Mouse (Mus musculus) granulocyte monocyte progenitor cell, adult 5-6 weeks (primary cell): ENCODE data around the gene Bsg. TPM values are rescaled to one million over a fixed set of nuclear protein-coding genes. Genes with fewer than 3 reads are reported as not detected.

Experiments
- ATAC-seq: replicated peaks from 2 replicates; pipeline ENCODE4 v1.8.0; 2016; ENCODE audit warnings: mild to moderate bottlenecking, moderate TSS enrichment, inconsistent platforms; ENCODE audit not compliant: poor library complexity, severe bottlenecking
- total RNA-seq, 2 experiments: library from RNA; stranded (forward) in 1 of 2; stranded (reverse) in 1 of 2; fragments of 200-712, 200-1000 nt in 1 of 2; fragments of >200 nt in 1 of 2; fragmentation: Nextera tagmentation in 1 of 2; gene quantifications; 2 replicates each; pipeline ENCODE4 v1.2.3; 2014 to 2017

The Bsg gene
- total RNA-seq, 2 experiments from 2014 or later = 253 to 345 TPM

GRCm38 (mm10) chr10:79681591-79682245 lies 22.6 kb upstream of the Bsg start, which contains the start of gene Cdc34:
Gene Cdc34 (plus strand): TSS chr10:79682195.
- ATAC-seq = peak; percentile 80

GRCm38 (mm10) chr10:79682551-79682915 lies 21.8 kb upstream of the Bsg start:
- 0 out of 2 replicates have a peak, but pooled peaks have one; percentile 0 for ATAC-seq

GRCm38 (mm10) chr10:79682916-79683582 lies 21.2 kb upstream of the Bsg start:
- ATAC-seq = peak; percentile 13; the same call in 1 of the 2 replicates

- ATAC-seq = no peak
Observed at GRCm38 (mm10) chr10:79683726-79684640, 20.3 kb upstream of the Bsg start.

- no peak for ATAC-seq
Observed at GRCm38 (mm10) chr10:79684770-79685600, 19.3 kb upstream of the Bsg start.

GRCm38 (mm10) chr10:79686219-79686618 lies 18.1 kb upstream of the Bsg start:
- no peak for ATAC-seq

- no peak for ATAC-seq
Observed at GRCm38 (mm10) chr10:79686691-79687090, 17.6 kb upstream of the Bsg start.

GRCm38 (mm10) chr10:79687513-79687912 lies 16.8 kb upstream of the Bsg start:
- ATAC-seq = no peak

- ATAC-seq = no peak
Observed at GRCm38 (mm10) chr10:79688720-79689119, 15.6 kb upstream of the Bsg start, which contains the start of gene Gzmm. Gene Gzmm (plus strand): TSS chr10:79689020.

GRCm38 (mm10) chr10:79689178-79689577 lies 15.1 kb upstream of the Bsg start:
- no peak for ATAC-seq

- ATAC-seq = no peak
Observed at GRCm38 (mm10) chr10:79691986-79692548, 12.2 kb upstream of the Bsg start.

GRCm38 (mm10) chr10:79693580-79694378 lies 10.5 kb upstream of the Bsg start:
- no peak for ATAC-seq

- ATAC-seq = no peak
Observed at GRCm38 (mm10) chr10:79694379-79694655, 10.0 kb upstream of the Bsg start.

GRCm38 (mm10) chr10:79695231-79696128 lies 8.8 kb upstream of the Bsg start:
- peak; percentile 89 for ATAC-seq

- ATAC-seq = peak; percentile 74
Observed at GRCm38 (mm10) chr10:79696129-79696651, 8.1 kb upstream of the Bsg start.

- 0 out of 2 replicates have a peak, but pooled peaks have one; percentile 17 for ATAC-seq
Observed at GRCm38 (mm10) chr10:79697916-79698315, 6.4 kb upstream of the Bsg start.

- no peak for ATAC-seq
Observed at GRCm38 (mm10) chr10:79698459-79698858, 5.8 kb upstream of the Bsg start.

- ATAC-seq = no peak
Observed at GRCm38 (mm10) chr10:79700676-79701075, 3.6 kb upstream of the Bsg start.
